Mouse (Mus musculus) lung, postnatal 14 days (tissue): ENCODE measurements around the gene Tsen34.

ENCODE experiments used
- DNase-seq: peaks from one replicate; pipeline ENCODE4 v3.0.0; 2021

Tsen34 gene

DNA sequence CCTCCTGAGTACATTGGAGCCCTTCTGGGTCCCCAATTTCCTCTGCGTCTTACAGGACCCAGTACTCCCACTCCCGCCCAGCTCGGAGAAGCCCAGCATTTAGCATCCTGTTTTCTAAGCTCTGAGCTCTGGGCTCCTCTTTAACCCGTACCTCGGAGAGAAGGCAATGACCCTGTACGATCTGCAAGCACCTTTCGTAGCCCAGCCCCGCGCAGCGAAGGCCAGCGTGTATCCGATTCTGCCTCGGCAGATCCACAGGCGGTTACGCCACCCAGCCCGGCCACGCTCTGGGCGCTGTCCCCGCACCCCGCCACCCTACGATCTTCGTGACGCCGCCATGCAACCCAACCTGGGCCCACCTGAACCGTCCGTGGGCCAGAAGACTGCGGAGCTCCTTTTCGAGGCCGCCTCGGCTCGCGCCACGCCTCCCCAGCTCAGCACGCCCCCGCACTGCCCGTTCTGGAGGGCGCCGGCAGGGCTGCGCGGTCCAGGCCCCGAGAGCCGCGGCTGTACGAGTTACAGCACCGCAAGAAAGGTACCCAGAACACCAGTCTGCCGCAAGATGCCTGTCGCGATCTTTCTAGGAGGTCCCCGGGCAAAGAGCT lies at the start of gene Tsen34:
Gene Tsen34 (plus strand): TSS at position 482 of the 605 bp plus-strand sequence.
- no peak for DNase-seq

DNA sequence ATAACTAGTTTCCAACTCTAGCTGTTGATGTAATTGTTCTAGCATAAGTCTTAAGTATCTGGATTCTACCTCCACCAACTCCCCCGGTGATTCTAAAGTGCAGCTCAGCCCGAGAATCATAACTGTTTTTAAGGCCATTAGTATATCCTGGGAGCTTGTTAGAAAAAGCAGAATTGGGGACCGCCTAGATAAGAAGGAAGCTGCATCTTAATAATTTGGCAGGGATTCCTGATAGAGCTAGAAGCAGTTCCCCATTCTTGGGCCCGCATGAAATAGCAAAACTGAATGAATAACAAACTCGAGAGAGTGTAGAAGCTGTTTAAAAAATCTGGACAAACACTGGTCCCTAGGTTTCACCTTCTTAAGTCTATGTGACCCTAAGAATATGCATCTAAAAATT lies 49.3 kb upstream of the Tsen34 start:
- DNase-seq, result no peak

DNA sequence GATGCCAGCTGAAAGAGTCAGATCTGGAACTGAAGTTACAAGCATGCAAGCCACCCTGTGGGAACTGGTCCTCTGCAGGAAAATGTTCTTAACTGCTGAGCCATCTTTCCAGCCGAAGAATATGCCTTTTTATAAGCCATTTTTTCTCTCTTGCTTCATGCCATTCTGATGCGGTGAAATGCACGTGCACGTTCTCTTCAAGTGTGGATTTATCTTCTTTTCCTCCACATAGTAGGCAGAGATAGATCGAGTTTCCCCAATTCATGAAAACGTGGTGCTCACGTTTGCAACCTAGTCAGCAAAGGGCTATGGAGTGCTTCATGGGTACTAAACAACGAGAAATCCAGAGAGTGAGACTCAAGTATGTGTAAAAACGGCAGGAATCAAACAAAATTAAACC lies 48.8 kb upstream of the Tsen34 start:
- DNase-seq, result no peak

GRCm38 (mm10) chr7:3644348-3644671 lies 48.4 kb upstream of the Tsen34 start:
- no peak for DNase-seq

- peak; percentile 97 for DNase-seq
These were observed 47.8 kb upstream of the Tsen34 start, which contains the start of gene Cnot3 for GRCm38 (mm10) chr7:3644672-3645487. Gene Cnot3, plus strand, starts transcription at chr7:3645268.

- no peak for DNase-seq
These were observed 47.1 kb upstream of the Tsen34 start for GRCm38 (mm10) chr7:3645488-3646025.

- no peak for DNase-seq
These were observed 46.5 kb upstream of the Tsen34 start for GRCm38 (mm10) chr7:3646188-3646587.

DNA sequence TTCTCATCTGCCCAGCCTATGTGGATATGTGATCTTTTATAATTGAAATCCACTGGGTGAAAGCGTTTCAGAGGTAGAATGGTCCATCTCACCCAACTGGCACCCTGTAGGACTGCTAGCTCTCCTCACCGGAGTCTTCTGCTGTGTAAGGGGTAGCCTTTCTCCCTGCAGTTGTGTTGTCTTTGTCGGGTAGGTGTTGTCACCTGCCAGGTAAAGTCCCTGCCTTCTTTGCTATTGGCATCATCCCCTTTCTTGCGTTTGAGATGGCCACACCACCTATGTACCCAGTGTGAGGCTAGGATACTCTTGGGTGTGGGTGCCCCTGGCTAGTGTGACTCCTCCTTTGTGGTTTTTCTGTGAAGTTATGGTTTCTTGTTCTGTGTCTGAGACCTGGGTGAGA lies 46.0 kb upstream of the Tsen34 start:
- DNase-seq, result no peak

- no peak for DNase-seq
These were observed 35.7 kb upstream of the Tsen34 start for GRCm38 (mm10) chr7:3656966-3657365.

GRCm38 (mm10) chr7:3658578-3658977 lies 34.1 kb upstream of the Tsen34 start:
- no peak for DNase-seq

DNA sequence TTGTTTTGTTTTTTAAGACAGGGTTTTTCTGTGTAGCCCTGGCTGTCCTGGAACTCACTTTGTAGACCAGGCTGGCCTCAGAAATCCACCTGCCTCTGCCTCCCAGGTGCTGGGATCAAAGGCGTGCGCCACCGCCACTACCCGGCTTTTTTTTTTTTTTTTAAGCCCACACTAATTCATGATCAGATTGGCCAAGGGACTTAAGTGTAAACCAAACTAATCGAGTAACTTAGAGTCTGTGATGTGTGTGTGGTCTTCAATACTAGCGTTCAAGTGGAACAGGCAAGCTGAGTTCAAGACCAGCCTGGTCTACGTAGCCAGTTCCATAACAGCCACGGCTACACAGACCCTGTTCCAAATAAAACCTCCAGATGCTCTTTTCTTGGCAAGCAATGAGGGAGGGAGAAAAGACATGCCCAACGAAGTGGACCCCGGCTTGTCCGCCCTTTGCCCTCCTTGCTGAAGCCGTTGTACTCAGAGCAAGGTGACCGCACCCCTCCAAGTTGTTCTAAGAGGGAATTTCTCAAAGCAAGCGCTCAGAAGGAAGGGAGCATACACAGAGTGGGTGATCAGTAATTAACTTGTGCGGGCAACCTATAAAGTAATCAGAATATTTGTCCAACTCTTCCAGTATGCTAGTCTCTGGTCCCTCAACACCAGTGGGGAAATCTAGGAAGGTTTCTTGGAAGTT lies 28.0 kb upstream of the Tsen34 start:
- no peak for DNase-seq

GRCm38 (mm10) chr7:3665215-3666114 lies 27.2 kb upstream of the Tsen34 start, which contains the start of gene Leng1:
Gene Leng1, minus strand, starts transcription at chr7:3665840.
- peak; percentile 97 for DNase-seq

DNA sequence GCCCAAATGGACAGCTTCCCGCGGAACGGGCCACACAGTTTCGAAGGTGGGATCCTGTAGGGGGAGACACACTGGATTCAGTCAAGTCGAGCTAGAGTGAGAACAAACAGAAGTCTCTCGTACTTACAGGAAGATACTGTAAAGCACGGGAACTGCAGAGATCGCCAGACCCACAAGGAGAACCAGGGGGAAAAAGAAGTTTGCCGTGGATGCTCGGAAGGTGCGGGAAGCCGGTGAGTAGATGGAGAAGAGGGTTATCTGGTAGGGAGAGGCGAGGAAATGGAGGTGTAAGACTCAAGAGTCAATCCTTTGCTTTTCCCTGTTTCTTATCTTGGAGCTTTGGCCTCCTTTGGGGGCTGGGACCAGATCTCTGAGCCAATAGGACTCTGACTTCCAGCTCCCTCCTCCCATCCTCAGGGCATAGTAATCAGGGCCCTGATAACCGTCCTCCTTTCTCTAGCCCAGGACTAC lies 25.7 kb upstream of the Tsen34 start:
- DNase-seq, result no peak

GRCm38 (mm10) chr7:3674507-3675227 lies 18.0 kb upstream of the Tsen34 start:
- peak; percentile 91 for DNase-seq

DNA sequence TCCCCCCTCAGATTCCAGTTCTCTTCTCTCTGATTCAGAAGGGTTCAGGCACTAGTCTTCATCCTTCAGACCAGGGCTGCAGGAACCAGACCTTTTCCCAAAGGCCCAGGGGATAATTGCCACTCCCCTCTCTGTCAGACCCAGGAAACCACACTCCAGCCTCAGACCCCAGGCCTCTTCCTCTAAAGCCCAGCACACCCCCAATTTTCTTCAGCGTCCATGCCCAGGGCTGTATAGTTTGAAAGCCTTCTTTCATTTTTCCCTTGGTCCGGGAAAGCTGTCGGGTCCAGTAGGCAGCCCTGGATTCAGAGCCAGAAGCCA lies 17.5 kb upstream of the Tsen34 start:
- DNase-seq, result no peak

- DNase-seq, result no peak
These were observed 16.3 kb upstream of the Tsen34 start for GRCm38 (mm10) chr7:3676371-3676770.

DNA sequence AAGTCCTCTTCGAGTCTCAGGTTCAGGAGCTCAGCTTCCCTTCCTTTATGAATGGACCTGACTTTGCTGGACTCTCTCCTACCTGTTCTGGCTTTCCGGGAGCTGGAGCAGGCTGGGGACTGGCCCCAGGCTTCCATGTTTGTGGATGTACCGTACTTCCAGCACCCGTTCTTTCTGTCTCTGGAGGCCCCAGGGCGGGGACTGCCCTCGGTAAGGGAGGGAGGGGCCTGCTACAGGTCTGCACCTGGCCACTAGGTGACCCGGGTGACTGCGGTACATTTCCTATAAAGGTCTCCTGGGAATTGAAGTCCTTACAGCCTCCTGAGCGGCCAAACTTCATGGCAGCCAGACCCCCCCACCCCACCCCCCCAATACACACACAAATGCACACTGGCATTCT lies 15.3 kb upstream of the Tsen34 start, which contains the start of gene Tmc4:
Gene Tmc4 (minus strand): TSS at position 212 of the 400 bp plus-strand sequence.
- peak; percentile 52 for DNase-seq

DNA sequence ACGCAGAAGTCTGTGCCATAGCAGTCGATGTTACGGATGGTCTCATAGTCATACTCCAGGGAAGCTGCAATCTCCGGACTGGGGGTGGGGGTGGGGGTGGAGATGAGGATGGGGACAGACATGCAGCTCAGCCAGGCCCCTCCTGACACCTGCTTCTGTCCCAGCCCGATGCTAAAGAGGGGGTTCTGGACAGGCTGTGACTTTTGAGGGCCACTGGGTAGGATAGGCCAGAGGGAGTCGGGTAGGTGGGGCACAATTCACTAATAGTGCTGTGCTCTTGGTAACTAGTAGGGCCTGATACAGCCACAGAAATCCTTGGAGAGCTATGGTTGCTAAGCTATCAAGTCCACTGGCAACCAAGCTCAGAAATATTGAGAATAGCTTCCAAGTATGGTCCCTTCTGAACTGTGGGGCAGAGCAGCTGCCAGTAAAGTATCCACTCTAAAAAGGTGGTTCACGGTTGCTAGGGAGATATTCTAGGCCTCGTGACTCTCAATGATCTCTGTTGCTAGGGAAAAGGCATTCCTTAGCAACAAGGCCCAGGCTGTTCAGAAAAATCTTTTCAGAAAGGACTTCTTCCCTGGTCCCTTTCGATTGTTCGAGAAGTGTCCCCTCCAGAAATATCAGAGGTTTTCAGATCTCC lies 8.6 kb upstream of the Tsen34 start:
- no peak for DNase-seq

- no peak for DNase-seq
These were observed 8.0 kb upstream of the Tsen34 start for GRCm38 (mm10) chr7:3684698-3685097.

DNA sequence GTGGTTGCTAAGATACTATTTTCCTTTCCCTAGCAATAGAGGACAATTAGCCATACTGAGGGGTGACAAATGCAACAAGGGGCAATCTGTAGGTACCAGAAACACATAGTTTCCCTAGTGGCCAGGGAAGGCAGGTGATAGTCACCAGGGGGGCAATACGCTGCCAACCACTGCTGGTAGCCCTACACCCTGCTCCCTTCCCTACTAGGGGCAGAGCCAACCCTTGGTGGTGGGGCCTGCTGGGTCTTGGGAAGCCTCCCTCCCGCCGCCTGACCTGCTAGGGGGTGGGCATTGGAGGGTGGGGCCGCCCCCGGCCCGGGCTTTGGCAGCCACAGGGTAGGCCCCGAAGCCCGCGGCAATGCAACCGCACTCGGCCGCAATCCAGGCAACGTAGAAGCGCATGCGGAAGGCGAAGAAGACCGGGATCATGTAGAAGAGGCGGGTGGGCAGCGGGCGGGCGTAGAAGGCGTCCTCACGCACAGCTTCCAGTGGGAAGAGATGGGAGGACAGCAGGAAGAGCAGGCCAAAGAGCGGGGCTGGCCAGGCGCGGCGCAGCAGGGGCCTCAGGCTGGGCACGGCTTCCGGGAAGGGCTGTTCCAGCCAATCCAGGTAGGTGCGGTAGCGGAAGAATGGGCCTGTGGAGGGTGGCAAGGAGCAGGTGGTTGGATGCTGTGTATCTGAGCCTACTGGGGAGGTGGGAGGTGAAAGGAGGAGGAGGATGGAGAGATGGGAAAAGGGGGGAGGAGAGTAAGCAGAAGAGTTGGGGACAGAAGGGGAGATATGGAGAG lies 7.1 kb upstream of the Tsen34 start:
- no peak for DNase-seq
